Mouse (Mus musculus): ENCODE results near the gene Cyp3a13. TPM values are rescaled to one million over a fixed set of nuclear protein-coding genes. Genes with fewer than 3 reads are reported as not detected.
A peak's percentile ranks its signal among the peaks of the same experiment; 100 is the strongest.
"Not testable (repeated sequence)": the region's sequence is repeated elsewhere in the genome, so short reads cannot be mapped to it uniquely, and the experiment has no call there.

Gene Cyp3a13
- polyA plus RNA-seq, 1 experiment from 2014 or later, result 81.3 TPM

GRCm38 (mm10) chr5:137940948-137941347, 19.5 kb upstream of the Cyp3a13 start:
- H3K9ac ChIP-seq (replicated peaks), result no peak overlapping the region
- ATAC-seq, result no peak
- H3K4me2 ChIP-seq (ENCODE audit: low read depth, low read length), result no peak overlapping the region
- no peaks in the 10 kb centered on the region for H3K27me3 ChIP-seq (ENCODE audit: insufficient read depth, low read length)
- no peak overlapping the region for H3K27ac ChIP-seq (ENCODE audit: low read depth)
- H3K4me1 ChIP-seq (ENCODE audit: insufficient read depth), result no peaks in the 10 kb centered on the region
- no peaks in the 10 kb centered on the region for H3K9me3 ChIP-seq (ENCODE audit: low read length)
- no peaks in the 10 kb centered on the region for H3K36me3 ChIP-seq (replicated peaks; ENCODE audit: insufficient read depth, low read length)
- no peak for DNase-seq
- no peak overlapping the region for H3K4me3 ChIP-seq (ENCODE audit: low read depth, low read length)
- 74% methylated on average over 4 of the region's 4 CpGs for WGBS (ENCODE audit: insufficient replicate concordance)
- TF ChIP-seq EP300 (IDR thresholded peaks at IDR 0.05; ENCODE audit: low read depth) (no peak), CTCF (IDR thresholded peaks at IDR 0.05; ENCODE audit: low read depth) (no peak)

- Histone ChIP-seq H3K9ac (replicated peaks) (no peak overlapping the region), H3K27me3 (ENCODE audit: insufficient read depth, low read length) (no peaks in the 10 kb centered on the region), H3K4me1 (ENCODE audit: insufficient read depth) (no peaks in the 10 kb centered on the region), H3K36me3 (replicated peaks; ENCODE audit: insufficient read depth, low read length) (no peaks in the 10 kb centered on the region), H3K27ac (ENCODE audit: low read depth) (no peak overlapping the region), H3K4me3 (ENCODE audit: low read depth, low read length) (no peak overlapping the region), H3K4me2 (ENCODE audit: low read depth, low read length) (no peak overlapping the region), H3K9me3 (ENCODE audit: low read length) (no peaks in the 10 kb centered on the region)
- ATAC-seq (no peak), DNase-seq (no peak)
- 53% methylated on average over 4 of the region's 4 CpGs for WGBS (ENCODE audit: insufficient replicate concordance)
- TF ChIP-seq CTCF (IDR thresholded peaks at IDR 0.05; ENCODE audit: low read depth) (peak; percentile 35; the same call in 1 of the 2 replicates), EP300 (IDR thresholded peaks at IDR 0.05; ENCODE audit: low read depth) (no peak)
Observed at GRCm38 (mm10) chr5:137937238-137937637, 15.8 kb upstream of the Cyp3a13 start.

- Histone ChIP-seq H3K4me3 (ENCODE audit: low read depth, low read length) (no peak overlapping the region), H3K27me3 (ENCODE audit: insufficient read depth, low read length) (no peaks in the 10 kb centered on the region), H3K9me3 (ENCODE audit: low read length) (no peaks in the 10 kb centered on the region), H3K9ac (replicated peaks) (no peak overlapping the region), H3K27ac (ENCODE audit: low read depth) (no peak overlapping the region), H3K36me3 (replicated peaks; ENCODE audit: insufficient read depth, low read length) (no peaks in the 10 kb centered on the region), H3K4me1 (ENCODE audit: insufficient read depth) (no peaks in the 10 kb centered on the region), H3K4me2 (ENCODE audit: low read depth, low read length) (no peak overlapping the region)
- DNase-seq, result no peak
- TF ChIP-seq EP300 (IDR thresholded peaks at IDR 0.05; ENCODE audit: low read depth) (no peak), CTCF (IDR thresholded peaks at IDR 0.05; ENCODE audit: low read depth) (no peak)
- ATAC-seq, result no peak
- WGBS (ENCODE audit: insufficient replicate concordance), result 81% methylated on average over 2 of the region's 2 CpGs
Observed at GRCm38 (mm10) chr5:137936486-137936885, 15.1 kb upstream of the Cyp3a13 start.

GRCm38 (mm10) chr5:137933934-137934333, 12.5 kb upstream of the Cyp3a13 start:
- not testable (repeated sequence) for H3K36me3 ChIP-seq (replicated peaks; ENCODE audit: insufficient read depth, low read length); H3K4me2 ChIP-seq (ENCODE audit: low read depth, low read length); DNase-seq; H3K27ac ChIP-seq (ENCODE audit: low read depth); H3K27me3 ChIP-seq (ENCODE audit: insufficient read depth, low read length); H3K9ac ChIP-seq (replicated peaks); H3K4me1 ChIP-seq (ENCODE audit: insufficient read depth); ATAC-seq; H3K4me3 ChIP-seq (ENCODE audit: low read depth, low read length); H3K9me3 ChIP-seq (ENCODE audit: low read length)
- WGBS (ENCODE audit: insufficient replicate concordance), result 68% methylated on average over 2 of the region's 2 CpGs

GRCm38 (mm10) chr5:137928439-137928838, 7.0 kb upstream of the Cyp3a13 start:
- DNase-seq, result no peak
- H3K4me3 ChIP-seq (ENCODE audit: low read depth, low read length), result no peak overlapping the region
- no peaks in the 10 kb centered on the region for H3K4me1 ChIP-seq (ENCODE audit: insufficient read depth)
- no peak for TF ChIP-seq CTCF (IDR thresholded peaks at IDR 0.05; ENCODE audit: low read depth)
- TF ChIP-seq EP300 (IDR thresholded peaks at IDR 0.05; ENCODE audit: low read depth), result no peak
- no peaks in the 10 kb centered on the region for H3K27me3 ChIP-seq (ENCODE audit: insufficient read depth, low read length)
- WGBS (ENCODE audit: insufficient replicate concordance), result 72% methylated on average over 11 of the region's 11 CpGs
- H3K27ac ChIP-seq (ENCODE audit: low read depth), result no peak overlapping the region
- no peak overlapping the region for H3K4me2 ChIP-seq (ENCODE audit: low read depth, low read length)
- H3K9ac ChIP-seq (replicated peaks), result no peak overlapping the region
- H3K36me3 ChIP-seq (replicated peaks; ENCODE audit: insufficient read depth, low read length), result no peaks in the 10 kb centered on the region
- H3K9me3 ChIP-seq (ENCODE audit: low read length), result no peaks in the 10 kb centered on the region
- ATAC-seq, result no peak

- TF ChIP-seq CTCF (IDR thresholded peaks at IDR 0.05; ENCODE audit: low read depth) (no peak), EP300 (IDR thresholded peaks at IDR 0.05; ENCODE audit: low read depth) (no peak)
- DNase-seq, result no peak
- ATAC-seq, result peak; percentile 87
- Histone ChIP-seq H3K9ac (replicated peaks) (no peak overlapping the region), H3K9me3 (ENCODE audit: low read length) (no peaks in the 10 kb centered on the region), H3K4me2 (ENCODE audit: low read depth, low read length) (no peak overlapping the region), H3K4me1 (ENCODE audit: insufficient read depth) (no peaks in the 10 kb centered on the region), H3K4me3 (ENCODE audit: low read depth, low read length) (no peak overlapping the region), H3K27me3 (ENCODE audit: insufficient read depth, low read length) (no peaks in the 10 kb centered on the region), H3K36me3 (replicated peaks; ENCODE audit: insufficient read depth, low read length) (no peaks in the 10 kb centered on the region; the same call in 1 of the 2 replicates), H3K27ac (ENCODE audit: low read depth) (peak overlapping the region; percentile 84)
Observed at GRCm38 (mm10) chr5:137922171-137922570, 752 bp upstream of the Cyp3a13 start.

- TF ChIP-seq CTCF (IDR thresholded peaks at IDR 0.05; ENCODE audit: low read depth) (no peak), EP300 (IDR thresholded peaks at IDR 0.05; ENCODE audit: low read depth) (no peak)
- WGBS (ENCODE audit: insufficient replicate concordance), result 59% methylated on average over 6 of the region's 6 CpGs
- H3K4me2 ChIP-seq (ENCODE audit: low read depth, low read length), result no peak overlapping the region
- H3K27me3 ChIP-seq (ENCODE audit: insufficient read depth, low read length), result no peaks in the 10 kb centered on the region
- DNase-seq, result peak; percentile 23
- H3K4me3 ChIP-seq (ENCODE audit: low read depth, low read length), result no peak overlapping the region
- H3K9me3 ChIP-seq (ENCODE audit: low read length), result no peaks in the 10 kb centered on the region
- H3K36me3 ChIP-seq (replicated peaks; ENCODE audit: insufficient read depth, low read length), result no peaks in the 10 kb centered on the region; the same call in none of the 2 replicates
- no peak overlapping the region for H3K9ac ChIP-seq (replicated peaks)
- H3K4me1 ChIP-seq (ENCODE audit: insufficient read depth), result no peaks in the 10 kb centered on the region
- ATAC-seq, result peak; percentile 64
- H3K27ac ChIP-seq (ENCODE audit: low read depth), result no peak overlapping the region
Observed at GRCm38 (mm10) chr5:137915550-137915949, 5.9 kb downstream of the Cyp3a13 start.
